Mouse (Mus musculus) lung, embryonic 16.5 days (tissue): ENCODE data around the gene Olfr1161. TPM values are rescaled to one million over a fixed set of nuclear protein-coding genes. Genes with fewer than 3 reads are reported as not detected.

Source experiments
- polyA plus RNA-seq: library from polyadenylated mRNA; unstranded; fragments of >200 nt; fragmentation: Nextera tagmentation; extraction: Ambion mirVana; gene quantifications from 2 replicates; pipeline ENCODE4 v1.2.1, GENCODE M21; 2015

Olfr1161 gene
- polyA plus RNA-seq, 1 experiment from 2014 or later = not detected

Other genes starting within 250 kb of the Olfr1161 start
- not detected in 2 replicates for gene Olfr152, start 243.3 kb upstream of the Olfr1161 start, polyA plus RNA-seq
- gene Olfr1143, start 222.2 kb upstream of the Olfr1161 start, polyA plus RNA-seq = not detected in 2 replicates
- gene Olfr1145, start 213.0 kb upstream of the Olfr1161 start, polyA plus RNA-seq = not detected in 2 replicates
- not detected in 2 replicates for gene Olfr1148, start 192.2 kb upstream of the Olfr1161 start, polyA plus RNA-seq
- gene Olfr1150-ps1, start 178.8 kb upstream of the Olfr1161 start, polyA plus RNA-seq = not detected in 2 replicates
- gene Olfr1151, start 166.9 kb upstream of the Olfr1161 start, polyA plus RNA-seq = not detected in 2 replicates
- not detected in 2 replicates for gene Olfr1152, start 156.3 kb upstream of the Olfr1161 start, polyA plus RNA-seq
- gene Olfr1153, start 127.8 kb upstream of the Olfr1161 start, polyA plus RNA-seq = not detected in 2 replicates
- not detected in 2 replicates for gene Olfr1154, start 117.6 kb upstream of the Olfr1161 start, polyA plus RNA-seq
- not detected in 2 replicates for gene Olfr1155, start 77.6 kb upstream of the Olfr1161 start, polyA plus RNA-seq
- gene Olfr1156, start 69.7 kb upstream of the Olfr1161 start, polyA plus RNA-seq = not detected in 2 replicates
- not detected in 2 replicates for gene Olfr1157, start 54.5 kb upstream of the Olfr1161 start, polyA plus RNA-seq
- gene Olfr74, start 48.1 kb upstream of the Olfr1161 start, polyA plus RNA-seq = not detected in 2 replicates
- not detected in 2 replicates for gene Olfr1158, start 32.7 kb upstream of the Olfr1161 start, polyA plus RNA-seq
- gene Olfr1160, start 14.5 kb upstream of the Olfr1161 start, polyA plus RNA-seq = not detected in 2 replicates
- gene Olfr73, start 14.9 kb downstream of the Olfr1161 start, polyA plus RNA-seq = not detected in 2 replicates
- not detected in 2 replicates for gene Olfr1162, start 28.4 kb downstream of the Olfr1161 start, polyA plus RNA-seq
- not detected in 2 replicates for gene Olfr1163, start 49.1 kb downstream of the Olfr1161 start, polyA plus RNA-seq
- not detected in 2 replicates for gene Olfr1164, start 71.2 kb downstream of the Olfr1161 start, polyA plus RNA-seq
- gene Olfr1166, start 105.5 kb downstream of the Olfr1161 start, polyA plus RNA-seq = not detected in 2 replicates
- gene Olfr1167, start 132.4 kb downstream of the Olfr1161 start, polyA plus RNA-seq = not detected in 2 replicates
- not detected in 2 replicates for gene Olfr1168, start 159.1 kb downstream of the Olfr1161 start, polyA plus RNA-seq
- gene Olfr1170, start 205.6 kb downstream of the Olfr1161 start, polyA plus RNA-seq = not detected in 2 replicates